Mouse (Mus musculus) megakaryocyte, embryonic 14.5 days (primary cell): ENCODE measurements around the gene Chsy1.

ENCODE experiments used
- FLI1 ChIP-seq: IDR thresholded peaks from 2 replicates; pipeline ENCODE4 v1.6.1; 2012; ENCODE audit warnings: low read length, inconsistent platforms, mixed read lengths
- GATA1 ChIP-seq: IDR thresholded peaks from 3 replicates; pipeline ENCODE4 v1.6.1; 2012; ENCODE audit warnings: mixed read lengths, low read length, inconsistent platforms, borderline replicate concordance

GRCm38 (mm10) chr7:66118046-66118445 lies 8.7 kb downstream of the Chsy1 start:
- TF ChIP-seq GATA1 (no peak), FLI1 (no peak)
